Mouse (Mus musculus) v-Abl transformed pro-B cells (cell line): ENCODE measurements around the gene Zfp358.

ENCODE experiments used
- in situ Hi-C, 2 experiments: fragments of 400-800 bp; cut with MboI; formaldehyde crosslinking; loops; one replicate each; pipeline ENCODE4 v1.15.1; 2025; ENCODE audit not compliant: unreplicated experiment in 2 of 2

Gene Zfp358

DNA sequence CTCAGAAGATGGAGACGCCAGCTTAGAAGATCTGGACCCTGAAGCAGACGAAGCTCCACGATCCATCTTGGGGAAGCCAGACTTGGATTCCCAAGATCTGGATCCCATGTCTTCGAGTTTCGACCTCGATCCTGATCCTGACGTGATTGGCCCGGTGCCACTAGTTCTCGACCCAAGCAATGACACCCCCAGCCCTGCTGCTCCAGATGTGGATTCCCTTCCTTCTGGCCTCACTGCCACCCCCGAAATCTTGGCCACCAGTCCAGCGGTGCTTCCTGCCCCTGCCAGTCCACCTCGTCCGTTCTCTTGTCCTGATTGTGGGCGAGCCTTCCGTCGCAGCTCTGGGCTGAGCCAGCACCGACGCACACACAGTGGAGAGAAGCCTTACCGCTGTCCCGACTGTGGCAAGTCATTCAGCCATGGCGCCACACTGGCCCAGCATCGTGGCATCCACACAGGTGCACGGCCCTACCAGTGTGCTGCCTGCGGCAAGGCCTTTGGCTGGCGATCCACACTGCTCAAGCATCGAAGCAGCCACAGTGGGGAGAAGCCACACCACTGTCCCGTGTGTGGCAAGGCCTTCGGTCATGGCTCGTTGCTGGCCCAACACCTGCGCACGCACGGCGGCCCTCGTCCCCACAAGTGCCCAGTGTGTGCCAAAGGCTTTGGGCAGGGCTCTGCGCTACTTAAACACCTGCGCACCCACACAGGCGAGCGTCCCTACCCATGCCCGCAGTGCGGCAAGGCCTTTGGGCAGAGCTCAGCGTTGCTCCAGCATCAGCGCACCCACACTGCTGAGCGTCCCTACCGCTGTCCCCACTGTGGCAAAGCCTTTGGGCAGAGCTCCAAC lies 2.9 kb downstream of the Zfp358 start:
- in situ Hi-C loops, result loop anchor here in 1 of 2 experiments (10.0 kb wide), 1 partner anchor 1179 kb away; no protein-coding TSS in a partner anchor

DNA sequence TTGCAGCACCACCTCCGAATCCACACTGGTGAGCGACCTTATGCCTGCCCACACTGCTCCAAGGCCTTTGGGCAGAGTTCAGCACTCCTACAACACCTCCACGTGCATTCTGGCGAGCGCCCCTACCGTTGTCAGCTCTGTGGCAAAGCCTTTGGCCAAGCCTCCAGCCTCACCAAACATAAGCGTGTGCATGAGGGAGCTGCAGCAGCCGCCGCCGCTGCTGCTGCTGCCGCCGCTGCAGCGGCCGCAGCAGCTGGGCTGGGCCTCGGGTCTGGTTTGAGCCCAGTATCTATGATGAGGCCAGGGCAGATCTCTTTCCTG lies 3.5 kb downstream of the Zfp358 start:
- in situ Hi-C loops, result loop anchor here in 1 of 2 experiments (10.0 kb wide), 1 partner anchor 1178 kb away; no protein-coding TSS in a partner anchor

DNA sequence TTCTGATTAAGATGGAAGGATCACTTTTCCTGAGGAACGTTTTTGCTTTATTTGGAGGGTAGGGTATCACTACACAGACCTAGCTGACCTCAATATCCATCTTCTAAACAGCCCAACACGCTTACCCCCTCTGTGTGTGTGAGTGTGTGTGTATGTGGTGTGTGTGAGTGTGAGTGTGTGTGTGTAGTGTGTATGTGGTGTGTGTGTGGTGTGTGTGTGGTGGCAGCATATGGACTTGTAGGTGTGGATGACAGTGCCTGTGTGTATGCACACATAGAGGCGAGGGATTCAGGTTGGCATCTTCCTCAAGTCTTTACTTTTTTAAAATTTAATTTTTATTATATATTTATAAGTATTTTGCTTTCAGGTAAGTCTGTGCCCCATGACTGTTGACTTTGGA lies 5.6 kb downstream of the Zfp358 start:
- in situ Hi-C loops, result loop anchor here in 1 of 2 experiments (10.0 kb wide), 1 partner anchor 1176 kb away; no protein-coding TSS in a partner anchor

DNA sequence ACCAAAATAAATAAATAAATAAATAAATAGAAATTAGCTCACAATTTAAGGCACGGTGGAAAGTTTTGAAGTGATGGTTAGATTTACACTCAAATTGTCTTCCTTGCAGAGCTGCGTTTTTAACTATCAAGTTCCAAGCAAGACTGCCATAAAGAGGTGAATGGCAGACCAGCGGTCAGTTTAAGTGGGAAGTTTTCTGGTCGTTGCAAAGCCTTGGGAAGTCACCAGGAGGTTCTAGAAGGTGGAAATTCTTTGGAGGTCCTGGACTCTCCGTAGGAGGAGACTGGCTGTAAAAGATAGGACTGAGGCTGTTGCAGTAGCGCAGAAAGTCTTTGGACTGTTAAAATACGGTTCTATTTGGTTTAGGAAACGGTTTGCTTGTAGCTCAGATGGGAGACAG lies 6.8 kb downstream of the Zfp358 start:
- in situ Hi-C loops, result loop anchor here (10.0 to 25.0 kb wide), 3 partner anchors 738 to 1175 kb away; partner anchors contain the start of genes Gm49320 (in 2 of the 2), Lrrc8e (in 2 of the 2), Map2k7 (in 2 of the 2) and Tgfbr3l (in 2 of the 2)

DNA sequence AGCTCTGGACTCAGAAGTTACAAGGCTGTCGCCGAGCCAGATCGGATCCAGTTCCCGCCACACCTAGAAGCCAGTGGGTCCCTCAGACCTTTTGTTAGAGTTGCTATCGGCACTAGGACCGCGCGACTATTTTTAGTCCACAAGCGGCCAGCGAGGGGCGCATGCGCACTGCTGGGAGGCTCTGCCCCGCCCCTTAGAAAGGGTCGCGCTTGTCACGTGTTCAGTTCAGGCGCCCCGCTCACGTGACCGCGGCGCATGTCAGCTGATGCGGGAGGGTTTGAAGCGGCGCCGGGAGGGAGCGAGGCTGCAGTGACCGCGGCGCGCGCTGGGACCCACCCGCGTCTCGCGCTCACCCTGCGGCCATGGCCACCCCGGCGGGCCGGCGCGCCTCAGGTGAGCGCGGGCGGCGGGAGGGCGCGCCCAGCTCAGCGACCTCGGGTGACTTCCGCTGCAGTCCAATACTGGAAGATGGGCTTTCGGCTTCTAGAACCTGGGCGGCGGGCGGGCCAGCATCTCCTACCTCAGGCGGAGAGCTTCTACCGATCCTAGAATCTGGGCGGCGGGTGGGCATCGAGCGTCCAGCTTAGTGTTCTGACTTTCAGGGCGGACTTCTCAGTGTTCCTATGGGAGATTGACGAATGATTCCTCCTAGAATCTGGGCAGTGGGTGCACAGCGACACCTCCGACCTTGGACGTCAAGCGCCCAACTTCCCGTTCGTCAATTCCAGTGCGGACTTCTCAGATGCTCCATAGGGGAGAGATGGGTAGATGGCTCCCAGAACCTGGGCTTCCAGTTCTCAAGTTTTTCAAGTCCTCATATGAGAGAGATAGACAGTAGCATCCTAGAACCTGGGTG lies 7.5 kb downstream of the Zfp358 start, which contains the start of gene Mcoln1:
Gene Mcoln1 (plus strand): TSS at position 223 of the 856 bp plus-strand sequence.
- in situ Hi-C loops, result loop anchor here (25.0 kb wide), 2 partner anchors 737 to 862 kb away; partner anchors contain the start of genes Gm49320 (in 2 of the 2), Lrrc8e (in 2 of the 2), Map2k7 (in 2 of the 2) and Tgfbr3l (in 2 of the 2)

DNA sequence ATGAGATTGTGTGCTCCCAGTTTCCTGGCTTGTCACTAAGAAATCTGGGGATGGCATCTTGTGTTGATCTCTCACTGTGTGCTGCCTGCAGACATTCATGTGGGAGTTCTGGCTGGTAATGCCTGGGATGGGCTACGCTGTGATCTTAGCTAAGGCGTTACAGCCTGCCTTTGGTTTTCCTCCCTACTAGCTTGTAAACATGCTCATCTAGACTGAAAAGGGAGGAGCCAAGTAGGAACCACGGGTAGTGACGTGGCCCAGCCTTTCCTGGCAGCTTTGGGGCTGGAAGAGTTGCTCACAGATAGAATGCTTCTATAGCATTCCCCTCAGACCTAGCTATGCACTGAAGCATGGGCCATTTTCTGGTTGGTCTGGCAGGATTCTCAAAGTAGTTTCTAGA lies 9.3 kb downstream of the Zfp358 start:
- in situ Hi-C loops, result loop anchor here (25.0 kb wide), 2 partner anchors 735 to 860 kb away; partner anchors contain the start of genes Gm49320 (in 2 of the 2), Lrrc8e (in 2 of the 2), Map2k7 (in 2 of the 2) and Tgfbr3l (in 2 of the 2)

DNA sequence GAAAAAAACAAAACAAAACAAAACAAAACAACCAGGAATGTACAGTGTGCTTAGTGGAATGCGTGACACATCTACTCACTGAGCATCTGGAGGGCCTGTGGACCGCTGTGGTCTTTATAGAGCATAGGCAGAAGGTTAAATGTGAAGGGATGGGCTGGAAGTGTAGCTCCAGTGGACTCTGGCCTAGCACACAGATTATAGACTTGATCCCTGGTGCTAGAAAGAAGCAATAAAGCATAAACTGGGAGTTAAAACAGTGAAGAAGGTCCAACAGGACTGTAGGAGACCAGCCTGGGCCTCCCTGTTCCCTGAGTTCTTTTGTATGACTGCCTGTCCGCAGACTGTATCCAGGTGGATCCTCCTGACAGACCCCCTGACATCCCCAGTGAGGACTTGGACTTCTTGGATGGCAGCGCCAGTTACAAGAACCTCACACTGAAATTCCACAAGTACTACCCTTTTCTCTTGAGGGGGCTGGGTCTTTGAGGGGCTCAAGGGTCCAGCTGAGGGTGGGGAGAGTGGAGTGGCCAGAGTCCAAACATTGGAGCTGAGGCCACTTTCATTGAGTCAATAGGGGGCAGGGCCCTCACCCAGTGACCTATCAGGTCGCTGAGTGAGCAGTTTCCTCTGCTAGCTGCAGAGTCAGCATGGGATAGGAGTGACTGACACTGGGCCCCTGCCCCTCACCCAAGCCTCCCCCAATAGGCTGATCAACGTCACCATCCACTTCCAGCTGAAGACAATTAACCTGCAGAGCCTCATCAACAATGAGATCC lies 15.2 kb downstream of the Zfp358 start:
- in situ Hi-C loops, result loop anchor here (25.0 kb wide), 2 partner anchors 729 to 854 kb away; partner anchors contain the start of genes Gm49320 (in 2 of the 2), Lrrc8e (in 2 of the 2), Map2k7 (in 2 of the 2) and Tgfbr3l (in 2 of the 2)

DNA sequence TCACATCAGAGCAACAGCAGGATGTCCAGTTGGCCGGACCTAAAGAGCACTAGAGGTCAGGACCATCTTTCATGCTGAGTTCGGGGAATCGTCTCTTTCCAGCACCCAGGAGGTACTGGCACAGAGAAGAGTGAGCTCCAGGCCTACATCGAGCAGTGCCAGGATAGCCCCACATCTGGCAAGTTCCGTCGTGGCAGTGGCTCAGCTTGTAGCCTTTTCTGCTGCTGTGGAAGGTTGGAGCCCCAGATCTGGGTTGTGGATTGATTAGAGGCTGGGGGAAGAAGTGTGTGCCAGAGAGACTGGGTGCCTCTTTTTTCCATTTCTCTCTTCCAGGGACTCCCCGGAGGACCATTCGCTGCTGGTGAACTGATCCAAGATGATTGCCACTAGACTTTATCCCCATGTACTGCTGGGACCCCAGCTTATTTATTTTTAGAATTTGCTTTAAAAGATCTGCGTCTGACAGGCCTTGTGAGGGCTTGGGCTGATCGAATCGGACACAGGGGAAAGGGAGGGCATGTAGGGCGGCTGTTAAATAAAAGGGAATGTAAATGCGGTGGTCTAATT lies 21.8 kb downstream of the Zfp358 start:
- in situ Hi-C loops, result loop anchor here (5.0 to 25.0 kb wide), 4 partner anchors 110 to 848 kb away; partner anchors contain the start of genes Gm49320 (in 2 of the 2), Lrrc8e (in 2 of the 2), Map2k7 (in 2 of the 2) and Pcp2 (in 2 of the 2)

DNA sequence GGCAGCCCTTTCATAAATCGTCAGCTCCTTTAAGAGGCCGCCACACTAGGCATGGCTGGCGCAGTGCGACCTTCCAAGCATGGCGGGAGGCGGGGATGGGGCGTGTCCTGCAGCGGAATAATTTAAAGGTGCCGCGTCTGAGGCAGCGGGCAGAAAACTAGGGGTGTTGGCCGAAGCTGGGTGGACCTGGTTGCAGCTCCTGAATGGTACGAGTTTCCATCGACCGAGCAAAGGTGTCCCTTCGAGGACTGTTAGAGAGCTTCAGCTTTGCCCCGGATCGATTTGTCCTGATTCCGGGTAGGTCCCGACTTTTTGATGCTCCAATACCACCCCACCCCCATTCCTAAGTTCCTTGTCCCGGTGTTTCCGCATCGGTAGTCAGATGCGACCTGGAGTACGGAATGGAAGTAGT lies 22.3 kb downstream of the Zfp358 start, which contains the start of gene Pnpla6:
Gene Pnpla6 (plus strand): TSS at position 125 of the 412 bp plus-strand sequence.
- in situ Hi-C loops, result loop anchor here (5.0 to 25.0 kb wide), 4 partner anchors 110 to 847 kb away; partner anchors contain the start of genes Gm49320 (in 2 of the 2), Lrrc8e (in 2 of the 2), Map2k7 (in 2 of the 2) and Pcp2 (in 2 of the 2)

DNA sequence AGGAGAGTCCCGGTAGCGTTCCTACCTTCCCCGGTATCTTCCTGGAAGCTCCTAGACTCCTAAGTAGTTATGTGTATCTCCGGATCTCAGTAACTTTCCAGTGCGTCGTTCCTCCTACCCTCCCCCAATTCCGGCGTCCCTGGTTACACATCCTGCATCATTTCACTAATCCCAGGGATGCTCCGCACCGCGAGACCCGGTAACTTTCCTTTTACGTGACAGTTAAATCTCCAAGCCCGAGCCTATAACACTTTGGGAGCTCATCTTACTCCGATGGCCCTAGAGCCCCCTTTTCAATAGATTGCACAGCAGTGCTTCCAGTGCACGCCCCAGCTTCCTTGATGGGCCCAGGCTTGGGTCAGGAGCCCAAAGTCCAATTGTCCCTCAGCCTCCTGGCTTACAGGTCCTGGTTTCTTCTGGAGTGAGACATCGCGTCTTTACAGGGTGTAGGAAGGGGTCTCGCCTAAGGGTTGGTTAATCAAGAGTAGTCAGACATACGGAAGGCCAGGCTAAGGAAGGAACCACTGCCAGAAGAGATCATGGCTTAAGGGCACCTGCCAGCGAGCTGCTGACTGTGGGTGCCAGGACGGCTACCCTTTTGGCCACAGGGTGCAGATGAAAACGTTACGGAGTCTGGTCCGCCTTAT lies 23.0 kb downstream of the Zfp358 start:
- in situ Hi-C loops, result loop anchor here (5.0 to 25.0 kb wide), 4 partner anchors 109 to 846 kb away; partner anchors contain the start of genes Gm49320 (in 2 of the 2), Lrrc8e (in 2 of the 2), Map2k7 (in 2 of the 2) and Pcp2 (in 2 of the 2)

DNA sequence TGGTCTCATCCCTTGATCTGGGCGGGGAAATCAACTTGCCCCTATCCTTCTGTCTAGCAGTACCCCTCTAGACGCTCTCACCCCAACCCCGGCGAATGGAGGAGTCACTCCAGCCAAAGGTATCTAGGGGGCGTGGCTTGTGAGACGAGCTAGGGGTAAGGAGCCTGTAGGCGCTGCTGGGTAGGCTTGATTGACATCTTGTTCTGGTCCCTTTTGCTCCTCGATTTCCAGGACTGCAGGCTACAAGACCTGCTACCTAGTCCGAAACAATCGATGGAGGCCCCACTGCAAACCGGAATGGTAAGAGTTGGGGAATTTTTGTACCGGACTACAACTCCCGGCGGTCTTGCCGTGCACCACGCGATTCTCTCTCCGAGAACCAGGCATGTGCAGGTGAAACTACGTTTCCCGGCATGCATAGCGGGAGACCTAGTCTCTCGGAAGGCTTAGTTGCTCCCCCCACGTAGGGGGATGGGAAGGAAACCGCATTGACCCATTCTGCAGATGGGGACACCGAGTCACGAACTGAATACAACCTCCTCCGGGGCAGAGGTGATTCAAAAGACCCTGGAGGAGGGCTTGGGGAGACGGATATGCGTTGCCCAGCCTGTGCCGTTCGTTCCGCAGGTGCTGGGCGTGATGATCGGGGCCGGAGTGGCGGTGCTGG lies 23.6 kb downstream of the Zfp358 start:
- in situ Hi-C loops, result loop anchor here (5.0 to 25.0 kb wide), 4 partner anchors 108 to 846 kb away; partner anchors contain the start of genes Gm49320 (in 2 of the 2), Lrrc8e (in 2 of the 2), Map2k7 (in 2 of the 2) and Pcp2 (in 2 of the 2)

DNA sequence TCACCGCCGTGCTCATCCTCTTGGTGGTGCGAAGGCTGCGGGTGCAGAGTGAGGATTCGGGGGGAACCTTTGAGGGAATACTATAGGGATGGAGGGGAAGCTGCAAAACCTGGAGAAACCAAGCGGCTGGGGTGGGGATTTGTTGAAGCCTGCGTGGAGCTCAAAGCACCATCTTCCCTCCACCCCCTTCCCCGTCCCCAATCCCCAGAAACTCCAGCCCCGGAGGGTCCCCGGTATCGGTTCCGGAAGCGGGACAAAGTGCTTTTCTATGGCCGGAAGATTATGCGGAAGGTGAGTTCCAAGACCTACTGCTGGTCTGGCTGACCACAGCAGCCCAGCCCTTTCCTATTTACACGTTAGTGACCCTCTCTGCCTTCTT lies 24.2 kb downstream of the Zfp358 start:
- in situ Hi-C loops, result loop anchor here (5.0 to 25.0 kb wide), 4 partner anchors 108 to 845 kb away; partner anchors contain the start of genes Gm49320 (in 2 of the 2), Lrrc8e (in 2 of the 2), Map2k7 (in 2 of the 2) and Pcp2 (in 2 of the 2)

DNA sequence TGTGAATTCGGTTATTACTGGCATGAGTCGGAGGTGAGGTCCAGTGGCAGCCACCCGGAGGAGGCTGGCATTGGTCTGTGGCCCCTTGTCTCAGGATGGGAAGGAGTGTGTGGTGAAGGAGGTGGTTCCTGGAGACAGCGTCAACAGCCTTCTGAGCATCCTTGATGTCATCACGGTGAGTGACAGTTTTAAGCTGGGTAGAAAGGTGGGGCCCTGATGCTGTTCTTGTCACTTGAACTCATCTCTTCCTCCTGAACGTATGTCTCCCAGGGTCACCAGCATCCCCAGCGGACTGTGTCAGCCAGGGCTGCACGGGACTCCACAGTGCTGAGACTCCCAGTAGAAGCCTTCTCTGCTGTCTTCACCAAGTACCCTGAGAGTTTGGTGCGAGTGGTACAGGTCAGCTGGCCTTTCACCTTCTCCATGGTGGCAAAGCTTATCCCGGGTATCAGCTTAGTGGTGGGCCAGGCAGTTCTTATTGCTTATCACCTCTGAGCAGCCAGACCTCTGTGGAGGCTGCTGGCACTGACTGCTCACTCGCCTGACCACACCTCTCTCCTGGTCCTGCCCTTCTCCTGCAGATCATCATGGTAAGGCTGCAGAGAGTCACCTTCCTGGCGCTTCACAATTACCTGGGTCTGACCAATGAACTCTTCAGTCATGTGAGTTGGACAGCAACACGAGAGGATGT lies 29.2 kb downstream of the Zfp358 start:
- in situ Hi-C loops, result loop anchor here (25.0 kb wide), 2 partner anchors 715 to 840 kb away; partner anchors contain the start of genes Gm49320 (in 2 of the 2), Lrrc8e (in 2 of the 2), Map2k7 (in 2 of the 2) and Tgfbr3l (in 2 of the 2)

DNA sequence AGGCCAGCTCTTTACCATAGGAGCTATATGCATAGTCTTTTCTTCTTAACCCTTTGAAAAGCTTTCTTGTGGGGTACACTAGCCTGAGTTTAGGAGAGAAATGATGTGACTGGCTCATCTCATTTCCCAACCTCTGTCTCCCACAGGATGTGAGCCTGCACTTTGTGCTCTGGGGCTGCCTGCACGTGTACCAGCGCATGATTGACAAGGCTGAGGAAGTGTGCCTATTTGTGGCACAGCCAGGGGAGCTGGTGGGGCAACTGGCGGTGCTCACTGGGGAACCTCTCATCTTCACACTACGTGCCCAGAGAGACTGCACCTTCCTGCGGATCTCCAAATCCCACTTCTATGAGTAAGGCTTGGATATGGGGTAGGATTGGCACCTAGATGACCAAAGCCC lies 37.9 kb downstream of the Zfp358 start:
- in situ Hi-C loops, result no loop called here

DNA sequence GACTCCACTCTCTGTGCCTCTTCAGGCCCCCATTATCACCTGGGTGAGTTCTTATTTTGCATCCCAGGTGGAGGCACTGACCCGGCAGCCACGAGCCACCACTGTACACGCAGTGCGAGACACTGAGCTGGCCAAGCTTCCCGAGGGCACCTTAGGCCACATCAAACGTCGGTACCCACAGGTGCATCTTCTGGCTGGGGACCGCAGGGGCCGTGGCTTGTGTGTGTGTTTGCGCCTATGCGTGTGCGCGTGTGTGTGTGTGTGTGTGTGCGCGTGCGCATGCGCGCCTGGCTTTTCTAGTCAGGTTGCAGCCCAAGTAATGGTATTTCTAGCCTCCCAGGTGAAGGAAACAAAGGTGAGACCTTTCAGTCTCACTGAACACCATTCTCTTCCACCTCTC lies 39.0 kb downstream of the Zfp358 start:
- in situ Hi-C loops, result no loop called here

DNA sequence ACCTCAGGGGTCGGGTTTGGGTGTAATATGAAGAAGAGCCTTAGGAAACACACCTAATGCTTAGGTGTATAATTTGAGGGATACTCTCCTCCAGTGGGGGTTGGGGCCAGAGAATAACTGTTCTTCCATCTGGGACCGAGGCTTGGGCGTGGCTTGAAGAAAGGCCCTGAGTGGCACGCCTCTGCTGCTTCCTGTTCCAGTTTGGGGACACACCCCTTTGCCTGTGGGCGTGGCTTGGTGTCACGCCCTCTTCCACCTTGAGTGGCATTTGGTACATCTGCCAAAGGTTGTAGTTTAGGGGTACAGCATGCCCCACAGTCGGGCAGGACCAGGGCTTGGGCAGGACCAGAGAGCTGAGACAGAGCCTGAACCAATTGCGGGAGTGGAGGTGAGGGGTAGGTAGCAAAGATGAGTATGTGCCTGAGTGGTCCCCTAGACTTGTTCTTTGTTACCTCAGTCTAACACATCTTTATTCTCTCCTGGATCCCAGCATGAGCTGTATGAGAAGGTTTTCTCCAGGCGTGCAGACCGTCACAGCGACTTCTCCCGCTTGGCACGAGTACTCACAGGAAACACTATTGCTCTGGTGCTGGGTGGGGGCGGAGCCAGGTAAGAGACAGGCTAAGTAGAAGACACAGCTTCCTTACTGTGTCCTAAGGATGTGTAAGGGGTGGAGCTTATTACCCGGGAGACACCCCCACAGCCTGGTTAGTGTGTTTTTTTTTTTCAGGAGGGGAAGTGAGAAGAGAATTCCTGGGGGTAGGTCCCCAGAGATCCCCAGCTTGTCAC lies 43.3 kb downstream of the Zfp358 start:
- in situ Hi-C loops, result no loop called here
